Mouse (Mus musculus): Measurements from ENCODE around the gene Epb41l4b. TPM values are rescaled to one million over a fixed set of nuclear protein-coding genes. Genes with fewer than 3 reads are reported as not detected.

Epb41l4b gene
- polyA plus RNA-seq, 1 experiment from 2014 or later = 1.2 TPM

DNA sequence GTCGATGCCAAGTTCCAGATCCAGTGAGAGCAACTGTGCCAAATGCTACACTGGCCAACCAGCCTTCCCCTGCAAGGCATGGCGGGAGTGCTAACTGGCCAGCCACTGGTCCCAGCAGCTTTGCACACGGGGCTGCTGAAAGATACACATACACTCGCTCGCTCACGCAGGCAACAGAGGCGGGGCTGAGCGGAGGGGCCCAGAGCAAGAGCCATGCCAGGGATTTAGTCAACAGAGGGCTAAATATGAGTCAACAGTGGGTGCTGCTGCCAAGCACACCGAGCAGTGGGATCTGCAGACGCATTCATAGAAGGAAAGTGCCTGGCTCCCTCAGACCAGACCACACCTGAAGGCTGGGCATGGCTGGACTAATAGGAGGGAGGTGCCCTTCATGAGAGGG is 3.8 kb downstream of the Epb41l4b start:
- Histone ChIP-seq H3K27ac (ENCODE audit: low read length) (no peak overlapping the region), H3K27me3 (replicated peaks; ENCODE audit: control insufficient read depth, insufficient read depth, low read length) (peaks cover 23% of the 10 kb centered on the region), H3K9me3 (ENCODE audit: control insufficient read depth, low read length) (no peaks in the 10 kb centered on the region), H3K4me1 (replicated peaks; ENCODE audit: control insufficient read depth, insufficient read depth, low read length) (peaks cover 21% of the 10 kb centered on the region), H3K4me3 (replicated peaks; ENCODE audit: low read length) (no peak overlapping the region), H3K9ac (replicated peaks; ENCODE audit: low read depth, low read length) (no peak overlapping the region), H3K36me3 (ENCODE audit: control insufficient read depth, insufficient read depth) (no peaks in the 10 kb centered on the region), H3K4me2 (ENCODE audit: low read length) (peak overlapping the region; percentile 25; the same call in 1 of the 2 replicates)
- ATAC-seq = peak; percentile 47
- 46% methylated on average over 10 of the region's 10 CpGs for WGBS

DNA sequence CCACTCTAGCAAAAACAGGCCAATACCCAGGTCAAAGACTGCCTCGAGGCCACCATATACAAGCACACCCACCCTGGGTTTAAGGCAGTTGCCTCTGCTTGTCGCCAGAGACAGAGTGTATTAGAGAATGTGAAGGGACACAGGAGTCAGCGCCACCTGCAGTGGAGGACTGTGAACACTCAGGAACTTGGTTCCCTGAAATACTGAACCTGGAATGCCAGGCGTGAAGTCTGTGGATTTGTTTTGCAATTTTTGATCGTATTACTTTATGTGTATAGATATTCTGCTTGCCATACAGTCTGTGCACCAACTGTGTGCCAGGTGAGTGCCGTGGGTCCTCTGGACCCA is 5.2 kb downstream of the Epb41l4b start:
- no peak overlapping the region for H3K4me2 ChIP-seq (ENCODE audit: low read length)
- 75% methylated on average over 6 of the region's 6 CpGs for WGBS
- H3K27me3 ChIP-seq (replicated peaks; ENCODE audit: control insufficient read depth, insufficient read depth, low read length) = peaks cover 20% of the 10 kb centered on the region
- peaks cover 21% of the 10 kb centered on the region for H3K4me1 ChIP-seq (replicated peaks; ENCODE audit: control insufficient read depth, insufficient read depth, low read length)
- no peak for ATAC-seq
- H3K9ac ChIP-seq (replicated peaks; ENCODE audit: low read depth, low read length) = no peak overlapping the region
- H3K27ac ChIP-seq (ENCODE audit: low read length) = no peak overlapping the region
- H3K4me3 ChIP-seq (replicated peaks; ENCODE audit: low read length) = no peak overlapping the region
- no peaks in the 10 kb centered on the region for H3K36me3 ChIP-seq (ENCODE audit: control insufficient read depth, insufficient read depth)
- H3K9me3 ChIP-seq (ENCODE audit: control insufficient read depth, low read length) = no peaks in the 10 kb centered on the region

DNA sequence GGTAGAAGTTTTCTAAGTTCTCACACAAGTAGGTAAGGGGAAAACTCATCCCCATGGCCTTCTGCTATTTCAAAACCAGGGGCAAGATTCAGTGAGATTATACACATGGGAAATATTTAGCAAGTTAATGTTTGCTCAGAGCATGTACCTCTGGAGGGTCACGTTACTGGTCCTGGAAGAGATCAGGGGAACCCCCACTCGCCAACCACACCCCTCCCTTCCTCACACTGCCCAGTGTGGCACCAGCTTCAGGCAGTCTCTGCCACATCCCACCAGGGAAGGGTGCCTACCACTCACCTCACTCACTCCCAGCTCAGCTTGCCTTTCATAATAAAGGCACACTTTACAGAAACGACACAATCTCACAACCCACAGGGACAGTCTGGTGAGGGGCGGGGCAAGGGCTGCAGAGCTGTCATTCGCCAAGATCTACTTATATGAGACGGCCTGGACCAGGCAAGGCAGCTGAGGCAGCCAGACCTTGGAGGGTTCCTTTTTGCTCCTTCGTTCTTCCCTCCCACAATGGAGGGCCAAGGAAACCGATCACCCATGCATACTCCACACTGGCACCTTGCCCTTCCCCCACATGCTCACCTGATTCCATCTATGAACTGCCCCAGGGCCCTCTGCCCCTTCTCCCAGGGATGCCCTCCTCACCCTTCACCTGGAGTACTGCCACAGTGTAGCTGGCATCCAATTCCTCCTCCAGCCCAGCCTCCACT is 5.7 kb downstream of the Epb41l4b start:
- H3K4me2 ChIP-seq (ENCODE audit: low read length) = no peak overlapping the region
- H3K27me3 ChIP-seq (replicated peaks; ENCODE audit: control insufficient read depth, insufficient read depth, low read length) = peaks cover 20% of the 10 kb centered on the region
- H3K9ac ChIP-seq (replicated peaks; ENCODE audit: low read depth, low read length) = no peak overlapping the region
- no peaks in the 10 kb centered on the region for H3K36me3 ChIP-seq (ENCODE audit: control insufficient read depth, insufficient read depth)
- no peaks in the 10 kb centered on the region for H3K9me3 ChIP-seq (ENCODE audit: control insufficient read depth, low read length)
- H3K4me3 ChIP-seq (replicated peaks; ENCODE audit: low read length) = no peak overlapping the region
- WGBS = 71% methylated on average over 8 of the region's 8 CpGs
- no peak overlapping the region for H3K27ac ChIP-seq (ENCODE audit: low read length)
- H3K4me1 ChIP-seq (replicated peaks; ENCODE audit: control insufficient read depth, insufficient read depth, low read length) = peaks cover 19% of the 10 kb centered on the region
- no peak for ATAC-seq

DNA sequence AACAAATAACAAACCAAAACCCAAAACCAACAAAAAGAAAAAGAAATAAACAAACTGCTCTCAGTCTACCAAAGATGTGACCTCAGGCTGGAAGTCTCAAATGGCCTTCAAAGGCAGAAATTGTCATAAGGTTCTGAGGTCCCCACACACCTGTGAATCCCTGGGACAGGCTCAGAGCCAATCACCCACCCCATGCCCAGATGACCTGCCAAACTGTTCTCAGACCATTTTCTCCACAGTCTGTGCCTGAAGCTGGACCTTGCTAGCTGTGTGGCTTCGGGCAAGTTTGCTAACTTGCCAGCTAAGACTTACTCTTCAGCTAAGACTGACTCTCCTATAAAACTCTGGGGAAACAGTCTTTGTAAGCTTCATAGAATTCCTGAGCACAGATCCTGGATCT is 7.8 kb downstream of the Epb41l4b start:
- Histone ChIP-seq H3K4me1 (replicated peaks; ENCODE audit: control insufficient read depth, insufficient read depth, low read length) (peaks cover 5% of the 10 kb centered on the region), H3K4me3 (replicated peaks; ENCODE audit: low read length) (no peak overlapping the region), H3K9ac (replicated peaks; ENCODE audit: low read depth, low read length) (no peak overlapping the region), H3K4me2 (ENCODE audit: low read length) (no peak overlapping the region), H3K27ac (ENCODE audit: low read length) (no peak overlapping the region), H3K27me3 (replicated peaks; ENCODE audit: control insufficient read depth, insufficient read depth, low read length) (peaks cover 6% of the 10 kb centered on the region; the same call in 1 of the 2 replicates), H3K9me3 (ENCODE audit: control insufficient read depth, low read length) (no peaks in the 10 kb centered on the region), H3K36me3 (ENCODE audit: control insufficient read depth, insufficient read depth) (no peaks in the 10 kb centered on the region)
- WGBS = 74% methylated on average over 1 of the region's 1 CpGs
- no peak for ATAC-seq

DNA sequence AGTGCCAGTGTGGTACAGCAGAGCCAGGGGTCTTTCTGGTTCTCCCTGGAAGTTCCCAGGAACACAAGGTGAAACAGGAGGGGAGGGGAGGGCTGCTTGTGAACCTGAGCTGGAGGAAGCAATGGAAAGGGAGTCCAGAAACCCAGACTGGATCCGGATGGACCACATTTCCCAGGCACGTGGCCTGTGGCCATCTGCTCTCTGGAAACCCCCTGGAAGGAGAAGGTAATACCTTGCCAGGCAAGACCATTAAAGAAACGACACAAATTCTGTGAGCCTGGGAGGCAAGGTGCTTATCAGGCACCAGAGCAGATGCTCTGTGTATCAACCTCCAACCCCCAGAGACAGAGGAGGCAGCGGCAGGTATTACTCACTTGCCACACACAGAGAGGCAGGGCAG is 8.7 kb downstream of the Epb41l4b start:
- ATAC-seq = no peak
- H3K27ac ChIP-seq (ENCODE audit: low read length) = no peak overlapping the region
- no peaks in the 10 kb centered on the region for H3K9me3 ChIP-seq (ENCODE audit: control insufficient read depth, low read length)
- no peak overlapping the region for H3K4me2 ChIP-seq (ENCODE audit: low read length)
- 0 out of 2 replicates have a peak, but pooled peaks cover under 1% of the 10 kb centered on the region for H3K27me3 ChIP-seq (replicated peaks; ENCODE audit: control insufficient read depth, insufficient read depth, low read length)
- no peak overlapping the region for H3K4me3 ChIP-seq (replicated peaks; ENCODE audit: low read length)
- H3K4me1 ChIP-seq (replicated peaks; ENCODE audit: control insufficient read depth, insufficient read depth, low read length) = peaks cover 4% of the 10 kb centered on the region
- no peaks in the 10 kb centered on the region for H3K36me3 ChIP-seq (ENCODE audit: control insufficient read depth, insufficient read depth)
- 69% methylated on average over 4 of the region's 4 CpGs for WGBS
- H3K9ac ChIP-seq (replicated peaks; ENCODE audit: low read depth, low read length) = no peak overlapping the region

DNA sequence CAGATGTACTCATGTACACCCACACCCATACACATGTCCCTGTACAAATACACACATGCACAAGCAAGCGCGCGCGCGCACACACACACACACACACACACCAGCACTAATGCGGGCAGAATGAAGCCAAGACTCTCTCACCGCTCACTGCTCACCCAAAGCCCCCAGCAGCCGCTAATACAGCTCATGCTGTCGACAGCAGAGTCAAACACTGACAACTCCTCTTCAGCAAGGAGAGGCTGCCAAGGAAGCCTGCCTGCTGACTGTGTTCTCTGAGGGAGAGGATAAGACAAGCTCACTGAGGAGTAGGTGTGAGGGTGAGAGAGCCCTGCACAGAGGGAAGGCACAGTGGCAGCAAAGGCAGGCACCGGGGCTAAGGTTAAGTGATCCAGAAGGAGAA is 11.4 kb downstream of the Epb41l4b start:
- no peaks in the 10 kb centered on the region for H3K36me3 ChIP-seq (ENCODE audit: control insufficient read depth, insufficient read depth)
- WGBS = 71% methylated on average over 10 of the region's 10 CpGs
- no peaks in the 10 kb centered on the region for H3K4me1 ChIP-seq (replicated peaks; ENCODE audit: control insufficient read depth, insufficient read depth, low read length)
- no peak overlapping the region for H3K9ac ChIP-seq (replicated peaks; ENCODE audit: low read depth, low read length)
- no peak overlapping the region for H3K27ac ChIP-seq (ENCODE audit: low read length)
- no peak overlapping the region for H3K4me2 ChIP-seq (ENCODE audit: low read length)
- H3K9me3 ChIP-seq (ENCODE audit: control insufficient read depth, low read length) = no peaks in the 10 kb centered on the region
- no peak overlapping the region for H3K4me3 ChIP-seq (replicated peaks; ENCODE audit: low read length)
- peak; percentile 57 for ATAC-seq
- no peaks in the 10 kb centered on the region for H3K27me3 ChIP-seq (replicated peaks; ENCODE audit: control insufficient read depth, insufficient read depth, low read length)

DNA sequence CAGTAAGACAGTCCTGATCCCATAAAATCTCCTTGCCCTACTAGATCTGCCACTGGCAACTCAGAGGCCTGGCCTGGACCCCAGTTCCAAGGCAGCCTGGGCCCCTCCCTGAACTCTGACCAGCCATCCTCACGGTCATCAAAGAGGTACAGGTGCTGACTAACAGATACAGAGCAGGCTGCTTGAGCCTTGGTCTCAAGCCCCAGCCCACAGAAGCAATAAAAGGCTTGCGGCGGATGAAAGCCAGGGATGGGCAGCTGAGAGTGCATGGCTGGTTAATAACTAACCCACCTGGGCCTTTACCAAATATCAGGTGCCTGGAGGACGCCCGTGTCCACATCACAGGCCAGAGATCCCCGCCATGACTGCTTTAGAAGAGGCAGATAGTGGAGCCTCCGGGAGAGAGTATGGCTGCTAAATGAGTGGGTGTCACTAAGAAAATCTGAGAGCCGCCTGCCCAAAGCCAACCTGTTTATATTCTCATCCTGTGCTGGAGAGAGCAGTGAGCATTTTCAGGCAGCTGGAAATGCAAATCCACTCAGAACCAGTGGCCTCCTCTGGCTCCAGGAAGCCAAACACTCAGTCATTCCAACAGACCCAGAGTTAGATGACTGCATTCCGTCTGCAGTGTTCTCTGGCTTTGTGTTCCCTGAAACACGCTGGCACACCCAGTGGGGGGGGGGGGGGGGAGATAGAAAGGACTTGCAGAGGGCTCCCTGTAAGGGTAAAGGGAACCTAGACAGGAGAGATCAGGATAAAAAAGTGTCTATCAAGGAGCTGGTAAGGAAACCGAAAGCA is 13.3 kb downstream of the Epb41l4b start:
- Histone ChIP-seq H3K36me3 (ENCODE audit: control insufficient read depth, insufficient read depth) (no peaks in the 10 kb centered on the region), H3K9ac (replicated peaks; ENCODE audit: low read depth, low read length) (no peak overlapping the region), H3K27ac (ENCODE audit: low read length) (no peak overlapping the region), H3K4me1 (replicated peaks; ENCODE audit: control insufficient read depth, insufficient read depth, low read length) (no peaks in the 10 kb centered on the region), H3K4me3 (replicated peaks; ENCODE audit: low read length) (no peak overlapping the region), H3K4me2 (ENCODE audit: low read length) (no peak overlapping the region), H3K27me3 (replicated peaks; ENCODE audit: control insufficient read depth, insufficient read depth, low read length) (no peaks in the 10 kb centered on the region), H3K9me3 (ENCODE audit: control insufficient read depth, low read length) (no peaks in the 10 kb centered on the region)
- no peak for ATAC-seq
- WGBS = 72% methylated on average over 11 of the region's 11 CpGs

DNA sequence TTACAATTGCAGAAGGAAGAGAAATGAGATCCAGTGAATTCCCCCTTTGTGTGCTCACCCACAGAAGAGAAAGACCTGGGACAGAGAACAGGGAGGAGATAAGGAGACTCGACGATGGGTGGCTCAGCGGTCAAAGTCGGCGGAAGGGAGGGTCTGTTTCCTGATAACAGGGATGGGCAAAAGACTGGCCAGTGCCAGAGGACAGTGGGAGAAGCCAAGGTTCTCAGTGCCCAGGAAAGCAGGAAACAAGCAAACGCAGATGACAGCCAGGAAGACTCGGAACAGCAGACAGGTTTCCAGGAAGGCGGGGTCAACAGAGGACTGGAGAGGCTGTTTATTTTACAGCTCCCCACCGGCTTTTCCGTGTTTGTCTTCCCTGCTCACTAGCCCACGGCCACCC is 20.2 kb downstream of the Epb41l4b start:
- no peak overlapping the region for H3K27ac ChIP-seq (ENCODE audit: low read length)
- WGBS = 64% methylated on average over 11 of the region's 11 CpGs
- no peak overlapping the region for H3K9ac ChIP-seq (replicated peaks; ENCODE audit: low read depth, low read length)

DNA sequence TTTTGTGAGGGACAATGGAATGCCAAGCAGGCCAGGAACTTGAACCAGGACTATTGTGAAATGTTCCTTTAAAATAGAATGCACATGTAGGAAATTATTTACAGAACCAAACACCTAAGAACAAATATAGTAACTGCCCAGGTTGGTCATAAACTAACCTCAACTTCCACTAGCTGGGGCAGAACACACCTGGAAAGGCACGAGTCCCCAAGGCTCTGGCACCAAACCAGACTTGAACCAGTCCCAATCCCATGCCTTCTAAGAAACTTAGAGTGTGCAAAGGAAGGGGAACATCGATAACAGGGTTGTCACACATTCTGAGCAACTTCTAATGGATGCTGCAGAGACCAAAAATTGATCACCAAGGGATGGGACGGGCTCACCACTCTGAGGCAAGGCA is 21.1 kb downstream of the Epb41l4b start:
- no peak for ATAC-seq
- Histone ChIP-seq H3K27ac (ENCODE audit: low read length) (no peak overlapping the region), H3K4me1 (replicated peaks; ENCODE audit: control insufficient read depth, insufficient read depth, low read length) (no peaks in the 10 kb centered on the region), H3K4me3 (replicated peaks; ENCODE audit: low read length) (no peak overlapping the region), H3K9ac (replicated peaks; ENCODE audit: low read depth, low read length) (no peak overlapping the region), H3K27me3 (replicated peaks; ENCODE audit: control insufficient read depth, insufficient read depth, low read length) (no peaks in the 10 kb centered on the region), H3K36me3 (ENCODE audit: control insufficient read depth, insufficient read depth) (no peaks in the 10 kb centered on the region), H3K4me2 (ENCODE audit: low read length) (no peak overlapping the region), H3K9me3 (ENCODE audit: control insufficient read depth, low read length) (no peaks in the 10 kb centered on the region)
- WGBS = 89% methylated on average over 3 of the region's 3 CpGs

More for the DNA sequence above, 20.2 kb downstream of the Epb41l4b start:
- no peak overlapping the region for H3K4me3 ChIP-seq (replicated peaks; ENCODE audit: low read length)
- no peaks in the 10 kb centered on the region for H3K4me1 ChIP-seq (replicated peaks; ENCODE audit: control insufficient read depth, insufficient read depth, low read length)
- H3K27me3 ChIP-seq (replicated peaks; ENCODE audit: control insufficient read depth, insufficient read depth, low read length) = no peaks in the 10 kb centered on the region
- no peak overlapping the region for H3K4me2 ChIP-seq (ENCODE audit: low read length)
- no peak for ATAC-seq
- no peaks in the 10 kb centered on the region for H3K9me3 ChIP-seq (ENCODE audit: control insufficient read depth, low read length)
- no peaks in the 10 kb centered on the region for H3K36me3 ChIP-seq (ENCODE audit: control insufficient read depth, insufficient read depth)
